Mouse (Mus musculus): ENCODE results near the gene Cryba2. TPM values are rescaled to one million over a fixed set of nuclear protein-coding genes. Genes with fewer than 3 reads are reported as not detected.

Cryba2 gene
- total and polyA plus RNA-seq, 3 experiments: 0.16 TPM; not detected in 2

DNA sequence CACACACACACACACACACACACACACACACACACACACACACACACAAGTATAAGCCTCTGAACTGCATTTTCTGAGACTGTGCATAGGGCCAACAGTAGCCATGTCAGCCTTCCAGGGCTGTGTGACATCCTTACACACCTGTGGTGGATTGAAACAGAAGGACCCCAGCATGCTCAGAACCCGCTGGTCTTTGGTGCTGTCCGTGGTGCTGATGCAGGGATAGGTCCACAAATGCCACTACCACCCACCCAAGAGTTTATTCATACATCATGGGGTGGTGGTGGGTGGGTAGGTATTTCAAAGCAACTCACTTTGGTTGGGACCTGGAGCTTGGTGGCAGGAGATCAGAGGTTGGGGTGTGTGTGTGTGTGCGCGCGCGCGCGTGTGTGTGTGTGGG, 1.4 kb downstream of the Cryba2 start:
- 0% methylated on average over 8 of the region's 8 CpGs for WGBS
- DNase-seq: no peak
- Histone ChIP-seq H3K27ac (no peak overlapping the region), H3K4me3 (no peak overlapping the region), H3K4me1 (ENCODE audit: control insufficient read depth, insufficient read depth, low read length) (no peaks in the 10 kb centered on the region), H3K9ac (ENCODE audit: low read depth, low read length) (no peak overlapping the region), H3K79me2 (replicated peaks; ENCODE audit: control insufficient read depth, insufficient read depth, low read length) (no peaks in the 10 kb centered on the region), H3K36me3 (ENCODE audit: control insufficient read depth, insufficient read depth, low read length) (no peaks in the 10 kb centered on the region), H3K27me3 (ENCODE audit: control insufficient read depth, insufficient read depth, low read length) (peaks cover 4% of the 10 kb centered on the region; the same call in 1 of the 2 replicates)
- intact Hi-C loops (cut with DNase I): no loop called here
- TF ChIP-seq CTCF (IDR thresholded peaks at IDR 0.05) (no peak), POLR2A (IDR thresholded peaks at IDR 0.05; ENCODE audit: insufficient read depth, low read depth, low read length) (no peak), EP300 (IDR thresholded peaks at IDR 0.05; ENCODE audit: insufficient read depth, low read depth, low read length) (no peak)

DNA sequence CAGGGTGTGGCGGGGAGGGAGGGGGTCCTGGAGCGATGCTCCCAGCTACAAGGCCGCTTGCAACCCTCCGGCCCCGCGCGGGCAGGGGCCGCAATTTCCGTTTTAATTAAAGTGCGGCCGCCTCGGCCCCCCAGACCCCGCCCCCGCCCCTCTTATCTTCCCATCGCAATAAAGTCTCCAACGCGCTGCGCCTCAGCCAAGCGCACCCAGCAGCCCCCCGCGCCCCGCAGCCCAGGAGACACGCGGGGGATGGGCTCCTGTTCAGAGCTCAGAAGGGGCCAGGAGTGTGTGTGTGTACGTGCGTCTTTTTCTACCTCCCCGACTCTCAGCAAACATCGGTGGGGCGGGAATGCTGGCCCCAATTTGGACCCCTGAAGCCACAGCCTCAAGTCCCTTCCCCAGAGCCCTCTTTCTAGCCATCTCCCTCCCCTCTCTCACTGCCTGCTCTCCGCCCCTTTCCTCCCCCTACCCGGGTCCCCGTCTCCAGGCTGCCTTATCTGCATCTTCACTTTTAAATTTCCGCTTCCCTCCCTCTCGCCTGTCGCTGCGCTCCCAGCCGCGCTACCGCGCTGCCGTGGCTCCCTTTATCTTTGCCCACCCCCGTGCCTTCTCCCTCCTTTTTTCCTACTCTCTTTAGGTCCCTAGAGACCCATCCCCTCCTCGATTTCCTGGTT, 7.4 kb downstream of the Cryba2 start, which contains the start of gene Fev:
Gene Fev (minus strand): TSS at position 51 of the 674 bp plus-strand sequence.
- no peak within 1 kb of the TSS for H3K9ac ChIP-seq (ENCODE audit: low read depth, low read length)
- intact Hi-C loops (cut with DNase I): no loop called here

DNA sequence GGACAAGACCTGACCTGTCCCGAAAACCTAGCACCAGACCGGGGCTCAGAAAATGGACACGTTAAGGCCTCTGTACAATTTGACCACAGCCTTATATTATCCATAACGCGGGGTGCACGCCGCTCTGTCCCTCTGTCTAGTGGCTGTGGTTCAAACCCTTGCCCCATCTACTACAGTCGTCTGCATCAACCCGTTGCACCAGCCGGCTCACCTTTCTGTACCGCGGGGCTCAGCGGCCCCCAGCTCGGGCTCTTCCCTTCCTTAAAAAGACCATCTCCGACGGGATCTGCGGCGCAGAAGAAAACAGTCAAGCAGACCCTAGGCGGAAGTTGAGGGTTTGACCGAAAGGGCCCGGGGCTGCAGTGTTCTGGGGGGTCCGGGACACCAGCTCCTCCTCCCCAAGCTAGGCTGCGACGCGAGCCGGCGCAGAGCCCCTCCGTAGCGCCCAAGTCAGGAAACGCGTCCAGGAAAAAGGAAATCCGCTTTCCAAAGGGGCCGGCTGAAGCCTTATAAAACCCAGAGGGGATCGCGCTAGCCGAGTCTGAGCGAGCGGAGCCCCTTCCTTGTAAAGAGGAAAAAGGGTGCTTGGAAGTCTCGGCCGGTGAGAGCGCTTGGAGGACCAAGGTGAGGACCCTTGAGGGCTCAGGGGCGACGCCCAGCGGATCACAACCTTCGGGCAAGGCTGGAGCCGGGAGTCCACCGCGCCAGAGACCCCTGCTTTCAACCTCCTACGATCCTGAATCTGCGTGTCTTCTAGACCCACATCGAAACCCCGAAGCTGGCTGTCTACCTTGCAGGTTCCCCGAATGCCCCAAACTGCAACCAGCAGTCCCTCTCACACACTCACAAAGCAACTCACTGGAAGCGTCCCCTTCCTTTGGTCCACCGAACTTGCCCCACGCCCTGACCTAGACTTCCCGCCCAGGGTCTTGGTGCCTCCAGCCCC, 8.5 kb downstream of the Cryba2 start:
- no peak for DNase-seq
- Histone ChIP-seq H3K27ac (no peak overlapping the region), H3K9ac (ENCODE audit: low read depth, low read length) (no peak overlapping the region), H3K4me3 (peak overlapping the region; percentile 27), H3K4me1 (ENCODE audit: control insufficient read depth, insufficient read depth, low read length) (no peaks in the 10 kb centered on the region; the same call in 1 of the 2 replicates), H3K27me3 (ENCODE audit: control insufficient read depth, insufficient read depth, low read length) (peaks cover 28% of the 10 kb centered on the region), H3K79me2 (replicated peaks; ENCODE audit: control insufficient read depth, insufficient read depth, low read length) (no peaks in the 10 kb centered on the region), H3K36me3 (ENCODE audit: control insufficient read depth, insufficient read depth, low read length) (no peaks in the 10 kb centered on the region)
- intact Hi-C loops (cut with DNase I): no loop called here
- 2% methylated on average over 57 of the region's 57 CpGs for WGBS
- TF ChIP-seq CTCF (IDR thresholded peaks at IDR 0.05): no peak

More for the DNA sequence above, 7.4 kb downstream of the Cryba2 start, which contains the start of gene Fev:
- TF ChIP-seq CTCF (IDR thresholded peaks at IDR 0.05): no peak
- no peak for TF ChIP-seq EP300 (IDR thresholded peaks at IDR 0.05; ENCODE audit: insufficient read depth, low read depth, low read length)
- TF ChIP-seq POLR2A (IDR thresholded peaks at IDR 0.05; ENCODE audit: insufficient read depth, low read depth, low read length): no peak
- H3K79me2 ChIP-seq (replicated peaks; ENCODE audit: control insufficient read depth, insufficient read depth, low read length): no peaks in the 10 kb centered on the region
- H3K27ac ChIP-seq: no peak within 1 kb of the TSS
- no peak for DNase-seq
- WGBS: under 1% methylated on average over 39 of the region's 43 CpGs
- no peaks in the 10 kb centered on the region for H3K36me3 ChIP-seq (ENCODE audit: control insufficient read depth, insufficient read depth, low read length)
- H3K27me3 ChIP-seq (ENCODE audit: control insufficient read depth, insufficient read depth, low read length): peaks cover 28% of the 10 kb centered on the region
- no peaks in the 10 kb centered on the region; the same call in 1 of the 2 replicates for H3K4me1 ChIP-seq (ENCODE audit: control insufficient read depth, insufficient read depth, low read length)
- H3K4me3 ChIP-seq: peak within 1 kb of the TSS; percentile 27

DNA sequence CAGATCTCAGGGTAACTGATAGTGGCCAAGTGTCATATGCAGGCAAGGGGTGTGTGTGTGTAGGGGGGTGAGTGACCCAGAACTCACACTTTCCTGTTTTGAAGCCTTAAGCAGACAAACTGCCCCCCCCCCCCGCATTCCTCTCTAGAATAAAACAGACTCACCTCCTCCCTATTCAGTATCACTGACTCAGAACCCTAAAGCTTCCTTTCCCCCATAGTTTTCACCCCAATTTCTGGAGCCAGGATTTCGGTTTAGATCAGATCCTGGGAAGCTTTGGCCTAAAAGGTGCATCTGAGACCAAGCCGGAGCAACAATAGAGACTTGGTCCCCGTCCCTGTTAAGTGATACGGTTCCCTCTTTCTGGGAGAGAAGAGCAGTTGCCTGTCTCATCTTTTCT, 9.5 kb downstream of the Cryba2 start:
- no peaks in the 10 kb centered on the region for H3K36me3 ChIP-seq (ENCODE audit: control insufficient read depth, insufficient read depth, low read length)
- intact Hi-C loops (cut with DNase I): no loop called here

DNA sequence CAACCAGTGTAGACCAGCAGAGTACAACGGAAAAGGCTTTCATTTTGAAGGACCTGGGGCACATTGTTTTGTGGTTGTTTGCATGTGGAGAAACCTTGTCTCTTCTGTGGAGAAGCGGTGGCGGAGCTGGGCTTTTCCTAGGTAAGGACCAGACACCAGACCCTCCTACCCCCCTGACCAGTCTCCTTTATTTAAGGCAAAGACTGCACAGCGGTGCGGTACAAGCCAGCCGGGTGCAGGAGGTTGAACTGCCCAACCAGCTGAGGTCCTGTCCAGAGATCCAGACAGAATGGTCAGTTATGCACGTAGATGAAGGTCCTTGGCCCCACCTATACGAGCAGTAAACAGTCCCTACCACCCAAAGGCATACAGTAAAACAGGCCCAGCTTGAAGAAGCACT, 10.1 kb downstream of the Cryba2 start:
- Histone ChIP-seq H3K27me3 (ENCODE audit: control insufficient read depth, insufficient read depth, low read length) (peaks cover 28% of the 10 kb centered on the region), H3K4me1 (ENCODE audit: control insufficient read depth, insufficient read depth, low read length) (no peaks in the 10 kb centered on the region; the same call in 1 of the 2 replicates)

More for the DNA sequence above, 9.5 kb downstream of the Cryba2 start:
- no peaks in the 10 kb centered on the region for H3K79me2 ChIP-seq (replicated peaks; ENCODE audit: control insufficient read depth, insufficient read depth, low read length)
- whole genome bisulfite sequencing: 26% methylated on average over 5 of the region's 5 CpGs
- no peak overlapping the region for H3K9ac ChIP-seq (ENCODE audit: low read depth, low read length)
- peaks cover 28% of the 10 kb centered on the region for H3K27me3 ChIP-seq (ENCODE audit: control insufficient read depth, insufficient read depth, low read length)
- no peak overlapping the region for H3K4me3 ChIP-seq
- TF ChIP-seq POLR2A (IDR thresholded peaks at IDR 0.05; ENCODE audit: insufficient read depth, low read depth, low read length) (no peak), CTCF (IDR thresholded peaks at IDR 0.05) (no peak), EP300 (IDR thresholded peaks at IDR 0.05; ENCODE audit: insufficient read depth, low read depth, low read length) (no peak)
- no peak for DNase-seq
- no peaks in the 10 kb centered on the region; the same call in 1 of the 2 replicates for H3K4me1 ChIP-seq (ENCODE audit: control insufficient read depth, insufficient read depth, low read length)
- H3K27ac ChIP-seq: no peak overlapping the region

More for the DNA sequence above, 10.1 kb downstream of the Cryba2 start:
- 16% methylated on average over 8 of the region's 8 CpGs for WGBS
- no peak for TF ChIP-seq CTCF (IDR thresholded peaks at IDR 0.05)
- no peak for TF ChIP-seq EP300 (IDR thresholded peaks at IDR 0.05; ENCODE audit: insufficient read depth, low read depth, low read length)
- no peak for TF ChIP-seq POLR2A (IDR thresholded peaks at IDR 0.05; ENCODE audit: insufficient read depth, low read depth, low read length)
- no peak for DNase-seq
- H3K4me3 ChIP-seq: no peak overlapping the region
- no peak overlapping the region for H3K27ac ChIP-seq
- intact Hi-C loops (cut with DNase I): no loop called here
- no peaks in the 10 kb centered on the region for H3K36me3 ChIP-seq (ENCODE audit: control insufficient read depth, insufficient read depth, low read length)
- H3K9ac ChIP-seq (ENCODE audit: low read depth, low read length): no peak overlapping the region
- H3K79me2 ChIP-seq (replicated peaks; ENCODE audit: control insufficient read depth, insufficient read depth, low read length): no peaks in the 10 kb centered on the region

Data from heart, adult 2 months (tissue).